Mouse (Mus musculus): ENCODE measurements around the gene Polr3g.

GRCm38 (mm10) chr13:81641289-81642045 lies 69.3 kb downstream of the Polr3g start:
- TF ChIP-seq POLR2A (IDR thresholded peaks at IDR 0.05; ENCODE audit: low read depth, low read length) (no peak), CTCF (IDR thresholded peaks at IDR 0.05; ENCODE audit: extremely low read depth, insufficient read depth, insufficient read length, insufficient replicate concordance) (peak; percentile 29; the same call in 1 of the 2 replicates)

All from spleen, adult 2 months (tissue).